Mouse (Mus musculus): ENCODE data around the gene Adcy2.

The Adcy2 gene

GRCm38 (mm10) chr13:68820858-68821579, 178.3 kb downstream of the Adcy2 start:
- no peak for DNase-seq (ENCODE audit: low spot score)

- no peak for DNase-seq (ENCODE audit: low spot score)
Measured at GRCm38 (mm10) chr13:68815704-68816477, 183.4 kb downstream of the Adcy2 start.

- DNase-seq (ENCODE audit: low spot score): no peak
Measured at GRCm38 (mm10) chr13:68811185-68811584, 188.2 kb downstream of the Adcy2 start.

DNA sequence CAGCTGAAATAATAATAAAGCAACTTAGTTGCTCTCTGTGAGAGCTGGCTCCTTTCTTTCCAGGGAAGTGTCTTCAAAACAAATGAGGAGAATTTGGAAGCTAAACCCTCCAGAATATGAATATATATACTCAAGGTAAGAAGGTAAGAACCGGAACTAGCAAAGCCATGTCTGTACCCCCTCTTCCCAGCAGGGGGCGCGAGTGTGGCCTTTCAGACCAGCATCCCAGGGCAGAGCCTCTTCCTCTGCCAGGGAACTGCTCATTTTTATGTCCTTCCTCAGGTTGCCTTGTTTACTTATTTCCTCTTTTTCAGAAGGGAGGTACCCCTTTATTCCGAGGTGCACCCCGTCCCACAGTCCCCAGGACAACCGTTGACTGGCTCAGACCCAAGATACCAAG, 199.6 kb downstream of the Adcy2 start:
- DNase-seq (ENCODE audit: low spot score): no peak

DNA sequence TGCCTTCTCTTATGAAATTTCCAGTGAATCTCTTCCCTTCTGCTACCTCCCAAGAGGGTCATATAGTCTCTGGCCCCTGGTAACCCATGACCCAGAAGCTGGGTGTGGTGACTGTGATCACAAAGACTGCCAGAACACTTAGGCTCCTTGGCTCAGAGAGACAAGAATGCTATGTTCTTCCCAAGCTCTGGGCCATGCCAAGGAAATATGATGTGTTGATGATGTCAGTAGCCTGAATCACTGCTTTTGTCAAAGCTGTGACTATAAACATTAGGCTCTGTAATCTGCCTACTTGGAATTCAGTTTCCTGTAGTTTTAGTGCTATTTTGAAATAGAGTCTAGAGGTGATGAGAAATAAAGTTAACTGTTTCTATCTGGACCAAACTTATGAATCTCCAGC, 206.1 kb downstream of the Adcy2 start:
- no peak for DNase-seq (ENCODE audit: low spot score)

- DNase-seq (ENCODE audit: low spot score): no peak
Measured at GRCm38 (mm10) chr13:68787286-68788061, 211.9 kb downstream of the Adcy2 start.

DNA sequence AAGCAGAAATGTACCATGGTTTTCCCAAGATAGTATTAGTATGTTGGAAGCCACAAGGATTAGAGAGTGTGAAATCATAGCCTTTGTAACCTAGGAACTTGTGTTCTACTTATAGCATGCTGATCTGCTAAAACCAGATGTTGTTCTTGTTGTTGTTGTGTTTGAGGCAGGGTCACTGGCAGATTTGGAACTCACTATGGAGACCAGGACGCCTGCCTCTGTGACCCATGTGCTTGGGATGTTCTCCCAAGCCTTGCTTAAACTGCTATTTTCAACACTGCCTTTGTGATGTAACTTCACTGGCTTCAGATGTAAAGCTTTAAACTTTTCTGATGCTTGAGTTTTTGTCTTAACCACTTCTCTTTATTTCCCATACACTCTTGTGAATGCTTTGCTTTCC, 216.2 kb downstream of the Adcy2 start:
- no peak for DNase-seq (ENCODE audit: low spot score)

- DNase-seq (ENCODE audit: low spot score): no peak
Measured at GRCm38 (mm10) chr13:68778011-68778672, 221.2 kb downstream of the Adcy2 start.

- no peak for DNase-seq (ENCODE audit: low spot score)
Measured at GRCm38 (mm10) chr13:68773599-68774211, 225.6 kb downstream of the Adcy2 start.

DNA sequence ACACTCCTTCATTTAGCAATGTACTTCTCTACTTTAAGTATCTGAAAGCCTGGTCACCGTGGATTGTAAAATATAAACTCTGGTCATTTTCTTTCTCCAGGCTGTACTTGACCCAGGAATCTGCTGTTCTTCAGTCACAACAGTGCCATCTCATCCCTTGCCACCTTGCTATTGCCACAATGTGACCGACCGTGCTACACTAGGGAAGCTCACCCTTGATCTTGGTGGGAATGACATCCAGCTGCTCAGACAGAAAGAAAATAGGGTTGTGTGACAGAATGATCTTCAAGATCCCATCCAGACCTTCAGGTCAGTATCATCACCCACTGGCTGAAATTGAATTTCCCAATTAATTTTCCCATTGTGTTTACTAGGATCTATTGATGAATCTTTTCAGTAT, 230.8 kb downstream of the Adcy2 start:
- no peak for DNase-seq (ENCODE audit: low spot score)

DNA sequence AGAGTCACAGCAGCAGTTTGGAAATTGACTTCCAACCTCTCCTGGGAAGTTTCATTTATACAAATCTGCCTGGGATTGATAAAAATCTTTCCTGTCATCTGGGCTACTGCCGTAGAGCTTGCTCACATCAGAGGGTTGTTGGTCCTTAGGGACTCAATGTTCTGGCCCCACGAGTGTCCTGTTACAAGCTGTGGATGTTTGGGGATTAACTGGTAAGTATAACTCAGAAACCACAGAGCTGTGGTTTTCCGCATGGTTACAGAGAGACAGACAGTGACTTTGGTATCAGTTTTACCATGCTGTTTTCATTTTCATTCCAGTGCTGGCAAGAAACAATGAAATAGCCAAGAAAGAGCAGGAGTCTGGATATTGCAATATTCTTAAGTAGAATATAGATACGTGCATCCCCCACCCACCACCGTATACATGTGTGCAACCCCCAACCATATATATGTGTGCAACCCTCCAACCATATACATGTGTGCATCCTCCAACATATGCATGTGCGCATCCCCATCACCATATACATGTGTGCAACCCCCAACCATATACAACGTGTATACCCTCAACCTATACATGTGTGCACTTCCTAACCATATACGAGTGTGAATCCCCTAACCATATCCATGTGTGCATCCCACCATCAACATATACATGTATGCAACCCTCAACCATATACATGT, 233.3 kb downstream of the Adcy2 start:
- no peak for DNase-seq (ENCODE audit: low spot score)

DNA sequence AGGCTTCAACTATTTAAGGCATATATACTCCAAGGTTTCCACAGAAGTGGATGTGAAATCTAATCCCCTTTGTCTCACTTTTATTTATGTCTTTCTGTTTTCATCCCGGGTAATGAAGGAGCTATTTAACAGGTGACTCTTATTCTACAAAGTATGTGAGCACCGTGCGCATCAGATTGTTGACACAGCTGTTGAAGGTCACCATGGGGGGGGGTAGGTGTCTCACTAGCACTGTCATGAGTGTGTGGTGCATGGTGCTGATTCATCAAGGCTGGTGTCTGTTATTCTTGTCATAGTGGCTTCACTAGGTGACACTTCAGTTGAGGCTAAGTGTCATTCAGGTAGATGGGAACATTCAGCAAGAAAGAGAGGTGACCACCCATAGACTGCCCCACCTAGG, 234.7 kb downstream of the Adcy2 start:
- no peak for DNase-seq (ENCODE audit: low spot score)

DNA sequence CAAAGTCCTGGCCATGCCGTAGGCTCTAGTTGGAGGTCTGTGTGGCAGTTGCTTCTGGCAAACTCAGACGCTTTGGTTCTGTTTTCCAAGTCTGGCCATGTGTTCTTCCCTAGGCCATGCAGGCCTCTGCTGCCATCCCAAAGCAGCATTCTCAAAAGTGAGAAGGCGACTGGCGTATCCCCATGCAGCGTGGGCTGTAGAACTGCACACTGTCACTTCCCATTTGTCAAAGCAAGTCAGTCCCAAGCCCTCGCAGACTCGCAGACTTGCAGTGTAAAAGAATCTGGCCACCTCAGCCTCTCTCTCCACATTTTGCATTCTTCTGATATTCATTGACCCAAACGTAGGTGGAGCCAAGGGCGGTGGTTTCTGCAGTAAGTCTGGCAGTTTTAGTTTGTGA, 249.5 kb downstream of the Adcy2 start:
- no peak for DNase-seq (ENCODE audit: low spot score)

DNA sequence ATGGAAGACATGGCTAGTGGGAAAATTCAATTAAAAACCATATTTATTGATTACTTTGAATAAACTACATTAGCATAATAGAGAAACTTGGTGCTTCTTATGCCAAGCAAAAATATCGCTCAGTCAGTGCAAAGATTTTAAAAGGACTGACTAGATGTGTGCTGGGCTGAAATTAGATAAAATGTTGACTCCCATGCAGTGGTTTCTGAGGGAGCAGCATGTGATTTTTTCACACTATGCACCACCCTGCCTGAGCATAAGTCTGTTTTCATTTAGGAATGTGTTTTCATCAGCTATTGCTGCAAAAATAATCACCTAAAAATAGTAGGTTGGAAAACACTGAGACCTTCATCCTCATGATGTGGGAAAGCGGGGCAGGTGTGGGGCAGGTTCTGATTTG, 250.0 kb downstream of the Adcy2 start:
- DNase-seq (ENCODE audit: low spot score): no peak

DNA sequence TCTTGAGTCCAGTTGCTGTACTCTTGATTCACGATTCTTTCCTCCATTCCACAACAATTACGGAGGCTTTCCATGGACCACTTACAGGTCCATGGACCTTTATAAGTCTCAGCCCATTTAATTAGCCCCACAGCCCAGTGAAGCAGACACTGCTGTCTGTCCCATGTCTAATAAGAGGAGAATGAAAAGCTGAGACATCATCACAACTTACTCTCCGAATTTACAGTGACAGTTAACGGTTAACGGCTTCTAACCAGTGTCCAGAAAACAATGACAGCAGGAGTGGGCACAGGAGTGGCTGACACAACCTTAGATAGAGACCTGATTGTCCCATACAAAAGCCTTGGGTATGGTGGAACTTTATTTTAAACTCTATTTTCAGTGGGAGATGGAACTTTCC, 253.9 kb downstream of the Adcy2 start:
- DNase-seq (ENCODE audit: low spot score): no peak

DNA sequence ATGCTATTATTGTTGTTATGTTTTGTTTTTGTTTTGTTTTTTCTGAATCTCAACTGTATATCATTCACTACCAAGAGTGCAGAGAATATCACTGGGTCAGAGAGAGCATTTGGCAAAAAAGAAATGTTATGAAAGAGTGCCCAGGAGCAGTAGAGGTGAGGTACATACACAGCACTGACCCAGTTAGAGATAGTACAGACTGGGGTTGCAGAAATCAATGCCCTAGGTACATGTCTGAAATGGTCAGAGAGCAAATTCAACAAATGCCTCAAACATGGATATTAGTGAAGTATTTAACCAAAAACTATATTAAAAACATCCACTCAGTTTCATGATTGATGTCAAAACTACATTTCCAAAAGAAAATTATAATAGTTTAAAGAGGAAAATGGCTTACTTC, 286.7 kb downstream of the Adcy2 start:
- DNase-seq (ENCODE audit: low spot score): no peak

GRCm38 (mm10) chr13:68707296-68707747, 292.0 kb downstream of the Adcy2 start:
- DNase-seq (ENCODE audit: low spot score): no peak

DNA sequence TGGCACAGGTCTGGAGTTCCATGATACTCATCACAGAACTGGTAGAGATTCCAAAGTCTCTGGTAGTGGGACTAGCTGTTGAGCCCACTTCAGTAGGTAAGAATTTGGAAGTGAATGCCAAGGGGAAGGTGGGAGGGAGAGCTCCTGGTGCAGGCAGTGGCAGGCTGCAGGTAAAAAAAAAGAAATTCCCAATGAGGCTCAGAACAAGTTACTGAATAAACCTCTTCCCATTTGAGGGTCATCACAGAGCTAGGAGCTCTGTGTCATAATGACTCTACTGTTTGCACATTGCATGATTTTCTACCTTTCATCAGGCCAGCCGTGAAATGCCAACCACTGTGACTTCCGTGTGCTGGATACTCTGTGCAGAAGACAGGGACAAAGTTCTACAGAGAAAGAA, 314.4 kb downstream of the Adcy2 start:
- DNase-seq (ENCODE audit: low spot score): no peak

- DNase-seq (ENCODE audit: low spot score): no peak
Measured at GRCm38 (mm10) chr13:68680429-68680828, 318.9 kb downstream of the Adcy2 start.

DNA sequence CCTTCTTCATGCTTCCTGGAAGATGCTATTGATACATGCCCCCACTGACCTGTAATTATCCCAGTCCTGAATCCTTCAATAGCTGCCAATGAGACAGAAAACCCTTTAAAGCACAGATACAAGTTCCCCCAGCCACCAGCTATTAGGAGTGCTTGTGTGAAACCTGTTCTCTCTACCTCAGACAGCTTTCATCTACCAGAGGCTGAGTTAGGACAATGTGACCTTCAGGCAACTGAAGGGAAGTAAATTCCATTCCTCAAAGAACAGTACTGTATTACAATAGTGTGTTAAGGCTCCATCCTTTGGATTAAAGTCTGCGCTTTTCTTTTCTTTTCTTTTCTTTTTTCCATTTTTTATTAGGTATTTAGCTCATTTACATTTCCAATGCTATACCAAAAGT, 356.6 kb downstream of the Adcy2 start:
- DNase-seq (ENCODE audit: low spot score): no peak

DNA sequence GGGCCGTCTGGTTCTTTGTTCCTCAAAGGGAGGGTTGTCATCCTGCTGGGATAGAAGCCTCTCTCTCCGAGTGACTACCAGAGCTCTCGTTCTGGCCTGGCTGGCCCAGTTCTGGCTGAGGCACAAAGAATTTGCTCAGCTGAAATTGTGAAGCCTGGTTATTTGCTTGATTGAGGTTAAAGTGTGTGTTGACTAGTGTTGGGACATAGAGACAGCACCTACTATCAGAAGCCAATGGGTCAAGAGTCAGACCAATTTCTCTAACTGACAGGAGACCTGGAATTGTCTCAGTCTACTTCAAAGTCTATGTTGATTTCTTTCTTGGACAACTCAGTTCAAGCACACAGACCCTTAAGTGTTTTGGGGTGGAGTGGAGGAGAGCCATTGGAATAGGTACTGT, 372.3 kb downstream of the Adcy2 start:
- no peak for DNase-seq (ENCODE audit: low spot score)
